Mouse (Mus musculus): ENCODE data around the gene Krt86. TPM values are rescaled to one million over a fixed set of nuclear protein-coding genes. Genes with fewer than 3 reads are reported as not detected.

The Krt86 gene
- not detected in 2 replicates for polyA plus RNA-seq (2015; fragmentation: Nextera tagmentation; extraction: Ambion mirVana)

DNA sequence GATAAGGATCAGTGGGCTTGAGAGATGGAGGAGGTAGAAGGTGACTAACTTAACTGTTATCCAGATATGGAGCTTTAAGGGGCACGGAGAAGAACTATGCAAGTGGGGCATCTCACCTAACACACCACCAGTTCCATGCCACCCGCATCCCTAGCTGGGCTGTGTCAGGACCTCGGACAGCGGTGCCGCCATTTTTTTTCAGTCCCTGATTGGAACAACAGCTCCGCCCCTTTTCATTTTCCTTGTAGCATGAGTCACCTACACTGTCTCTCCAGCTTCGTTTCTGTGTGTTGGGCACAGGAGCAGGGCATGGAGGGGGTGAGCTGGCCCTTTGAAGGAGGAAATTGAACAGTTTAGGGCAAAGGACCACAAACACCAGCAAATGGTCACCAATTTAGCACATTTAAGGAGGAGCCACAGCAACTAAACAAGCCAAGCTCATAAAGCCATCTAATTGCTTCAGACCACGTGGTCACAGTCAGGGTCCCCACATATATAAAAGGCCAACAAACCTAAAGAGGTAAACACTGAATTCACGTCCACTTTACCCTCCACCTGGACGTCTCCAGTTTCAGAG, at the start of gene Krt86:
Krt86 (plus strand) TSS at position 527 of the 577 bp plus-strand sequence.
- Histone ChIP-seq H3K4me1 (ENCODE audit: control insufficient read depth, insufficient read depth, low read length) (no peaks in the 10 kb centered on the region), H3K4me2 (ENCODE audit: low read depth, low read length) (no peak within 1 kb of the TSS), H3K4me3 (ENCODE audit: low read length) (no peak within 1 kb of the TSS), H3K27me3 (ENCODE audit: control insufficient read depth, insufficient read depth, low read length) (peaks cover 1% of the 10 kb centered on the region; the same call in 1 of the 2 replicates), H3K36me3 (ENCODE audit: control insufficient read depth, insufficient read depth) (no peaks in the 10 kb centered on the region), H3K27ac (ENCODE audit: low read length) (no peak within 1 kb of the TSS), H3K9ac (ENCODE audit: low read length) (no peak within 1 kb of the TSS), H3K9me3 (replicated peaks; ENCODE audit: control insufficient read depth, low read length) (no peaks in the 10 kb centered on the region)
- WGBS, result 21% methylated on average over 10 of the region's 10 CpGs
- no peak for ATAC-seq (replicated peaks; ENCODE audit: extremely low read depth, insufficient read depth, low FRiP score)

DNA sequence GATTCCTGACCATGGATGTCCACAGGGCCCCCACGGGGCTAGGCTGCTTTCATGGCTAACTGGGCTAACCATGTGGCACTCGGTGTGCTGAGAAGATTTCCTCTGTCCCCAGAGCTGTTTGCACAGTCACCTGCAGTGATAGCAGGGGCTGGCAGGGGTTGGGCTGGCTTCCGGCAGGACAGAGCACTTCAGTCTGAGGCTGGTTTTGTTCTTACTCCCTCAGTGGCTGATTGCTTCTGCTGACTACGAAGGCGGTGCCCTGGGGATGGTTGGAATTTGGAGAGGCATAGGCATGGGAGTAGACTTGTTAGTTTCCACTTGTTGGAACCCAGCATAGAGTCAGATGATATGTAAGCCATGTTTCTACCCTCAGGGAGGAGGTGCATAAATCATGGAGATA, 48.4 kb upstream of the Krt86 start:
- no peak overlapping the region for H3K9ac ChIP-seq (ENCODE audit: low read length)
- 20% methylated on average over 5 of the region's 5 CpGs for WGBS
- ATAC-seq (replicated peaks; ENCODE audit: extremely low read depth, insufficient read depth, low FRiP score), result no peak
- no peaks in the 10 kb centered on the region for H3K9me3 ChIP-seq (replicated peaks; ENCODE audit: control insufficient read depth, low read length)
- no peak overlapping the region for H3K4me3 ChIP-seq (ENCODE audit: low read length)
- no peaks in the 10 kb centered on the region for H3K27me3 ChIP-seq (ENCODE audit: control insufficient read depth, insufficient read depth, low read length)
- no peak overlapping the region for H3K27ac ChIP-seq (ENCODE audit: low read length)
- H3K36me3 ChIP-seq (ENCODE audit: control insufficient read depth, insufficient read depth), result no peaks in the 10 kb centered on the region
- no peaks in the 10 kb centered on the region for H3K4me1 ChIP-seq (ENCODE audit: control insufficient read depth, insufficient read depth, low read length)
- H3K4me2 ChIP-seq (ENCODE audit: low read depth, low read length), result no peak overlapping the region

DNA sequence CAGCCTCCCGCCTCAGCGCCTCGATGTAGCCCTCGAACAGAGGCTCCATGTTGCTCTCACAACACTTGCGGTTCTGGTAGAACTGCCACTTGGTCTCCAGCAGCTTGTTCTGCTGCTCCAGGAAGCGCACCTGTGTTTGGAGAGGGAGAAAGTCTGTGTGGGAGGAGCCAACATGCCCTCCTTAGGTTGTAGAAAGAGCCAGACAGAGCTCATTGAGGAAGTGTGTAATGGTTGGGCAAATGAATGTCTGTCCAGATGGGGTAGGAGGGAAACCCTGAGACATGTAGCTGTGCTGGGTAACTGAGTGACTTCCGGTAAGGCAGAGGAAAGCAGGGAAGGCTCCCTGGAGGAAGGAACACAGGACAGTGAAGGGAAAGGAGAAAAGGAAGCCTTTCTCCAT, 36.7 kb upstream of the Krt86 start:
- no peak overlapping the region for H3K4me3 ChIP-seq (ENCODE audit: low read length)
- peaks cover 30% of the 10 kb centered on the region for H3K27me3 ChIP-seq (ENCODE audit: control insufficient read depth, insufficient read depth, low read length)
- WGBS, result 74% methylated on average over 7 of the region's 7 CpGs
- ATAC-seq (replicated peaks; ENCODE audit: extremely low read depth, insufficient read depth, low FRiP score), result no peak
- H3K4me1 ChIP-seq (ENCODE audit: control insufficient read depth, insufficient read depth, low read length), result no peaks in the 10 kb centered on the region
- no peak overlapping the region for H3K9ac ChIP-seq (ENCODE audit: low read length)
- H3K9me3 ChIP-seq (replicated peaks; ENCODE audit: control insufficient read depth, low read length), result no peaks in the 10 kb centered on the region
- no peaks in the 10 kb centered on the region for H3K36me3 ChIP-seq (ENCODE audit: control insufficient read depth, insufficient read depth)
- H3K4me2 ChIP-seq (ENCODE audit: low read depth, low read length), result no peak overlapping the region
- no peak overlapping the region for H3K27ac ChIP-seq (ENCODE audit: low read length)

DNA sequence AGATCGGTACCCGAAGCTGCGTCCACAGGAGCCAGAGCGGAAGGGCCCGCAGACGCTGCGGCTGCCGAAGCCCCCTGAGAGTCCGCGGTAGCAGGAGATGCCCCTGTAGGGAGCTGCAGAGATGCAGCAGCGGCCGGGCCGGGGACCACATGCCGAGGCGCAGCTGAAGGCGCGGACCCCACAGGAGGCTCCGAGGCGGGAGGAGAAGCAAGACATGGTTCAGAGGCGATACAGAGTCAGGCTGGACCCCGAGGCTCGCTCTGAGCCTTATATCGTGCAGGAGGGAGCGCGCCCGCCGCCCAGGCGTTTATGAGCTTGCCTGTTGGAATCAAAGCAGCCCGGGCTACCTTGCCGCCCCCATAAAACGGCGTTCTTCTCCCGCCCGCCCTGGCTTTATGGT, 34.7 kb upstream of the Krt86 start, which contains the start of gene Krt87:
Krt87 (minus strand) TSS at position 250 of the 400 bp plus-strand sequence.
- 5% methylated on average over 34 of the region's 34 CpGs for WGBS
- no peak within 1 kb of the TSS for H3K27ac ChIP-seq (ENCODE audit: low read length)

DNA sequence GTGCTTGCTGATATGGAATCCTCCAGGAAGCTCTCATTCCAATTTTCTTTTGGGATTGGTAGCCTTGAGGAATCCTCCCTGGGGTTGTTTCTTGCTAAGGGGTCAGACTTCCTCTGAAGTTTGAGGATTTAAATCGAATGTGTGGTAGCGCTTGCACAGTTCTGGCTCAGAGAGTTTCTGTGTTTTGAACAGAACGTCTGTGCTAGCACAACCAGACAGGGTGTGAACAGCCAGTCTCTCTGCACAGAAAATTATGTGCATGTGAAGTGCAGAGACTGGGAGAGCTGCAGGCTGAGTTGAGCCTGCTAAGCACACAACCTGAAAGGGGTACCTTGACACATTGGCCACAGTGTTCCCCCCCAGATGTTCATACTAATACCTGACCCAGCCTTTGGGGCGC, 32.4 kb upstream of the Krt86 start:
- H3K4me2 ChIP-seq (ENCODE audit: low read depth, low read length), result no peak overlapping the region
- no peak overlapping the region for H3K27ac ChIP-seq (ENCODE audit: low read length)
- peaks cover 30% of the 10 kb centered on the region for H3K27me3 ChIP-seq (ENCODE audit: control insufficient read depth, insufficient read depth, low read length)
- H3K4me1 ChIP-seq (ENCODE audit: control insufficient read depth, insufficient read depth, low read length), result no peaks in the 10 kb centered on the region
- 68% methylated on average over 4 of the region's 4 CpGs for WGBS
- ATAC-seq (replicated peaks; ENCODE audit: extremely low read depth, insufficient read depth, low FRiP score), result no peak
- no peaks in the 10 kb centered on the region for H3K36me3 ChIP-seq (ENCODE audit: control insufficient read depth, insufficient read depth)
- H3K9me3 ChIP-seq (replicated peaks; ENCODE audit: control insufficient read depth, low read length), result no peaks in the 10 kb centered on the region
- H3K9ac ChIP-seq (ENCODE audit: low read length), result no peak overlapping the region
- H3K4me3 ChIP-seq (ENCODE audit: low read length), result no peak overlapping the region

More for the DNA sequence above, 34.7 kb upstream of the Krt86 start, which contains the start of gene Krt87:
- Histone ChIP-seq H3K4me3 (ENCODE audit: low read length) (0 out of 2 replicates have a peak within 1 kb of the TSS, but pooled peaks have one; percentile 9), H3K9me3 (replicated peaks; ENCODE audit: control insufficient read depth, low read length) (no peaks in the 10 kb centered on the region), H3K9ac (ENCODE audit: low read length) (no peak within 1 kb of the TSS), H3K4me1 (ENCODE audit: control insufficient read depth, insufficient read depth, low read length) (no peaks in the 10 kb centered on the region), H3K4me2 (ENCODE audit: low read depth, low read length) (peak within 1 kb of the TSS; percentile 32; the same call in 1 of the 2 replicates), H3K27me3 (ENCODE audit: control insufficient read depth, insufficient read depth, low read length) (peaks cover 30% of the 10 kb centered on the region), H3K36me3 (ENCODE audit: control insufficient read depth, insufficient read depth) (no peaks in the 10 kb centered on the region)
- no peak for ATAC-seq (replicated peaks; ENCODE audit: extremely low read depth, insufficient read depth, low FRiP score)

DNA sequence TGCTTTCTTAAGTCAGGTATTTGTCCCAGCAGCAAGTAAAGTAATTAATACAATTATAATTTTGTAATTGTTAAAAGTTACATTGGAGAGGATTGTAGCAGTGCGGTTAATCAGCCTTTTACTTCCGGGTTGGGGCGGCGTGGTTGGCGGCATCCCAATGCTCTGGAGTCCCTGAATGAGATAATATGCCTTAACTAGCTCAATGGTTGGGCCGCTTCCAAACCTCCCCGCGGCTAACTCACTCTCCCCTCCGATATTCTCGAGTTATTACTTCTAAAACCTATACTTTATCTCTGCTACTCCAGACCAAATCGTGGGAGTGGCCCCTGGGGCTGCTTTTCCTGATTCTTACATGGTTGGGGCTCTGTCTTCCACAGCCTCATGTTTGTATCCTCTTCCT, 26.7 kb upstream of the Krt86 start:
- 36% methylated on average over 11 of the region's 11 CpGs for WGBS
- peak overlapping the region; percentile 6; the same call in 1 of the 2 replicates for H3K4me2 ChIP-seq (ENCODE audit: low read depth, low read length)

DNA sequence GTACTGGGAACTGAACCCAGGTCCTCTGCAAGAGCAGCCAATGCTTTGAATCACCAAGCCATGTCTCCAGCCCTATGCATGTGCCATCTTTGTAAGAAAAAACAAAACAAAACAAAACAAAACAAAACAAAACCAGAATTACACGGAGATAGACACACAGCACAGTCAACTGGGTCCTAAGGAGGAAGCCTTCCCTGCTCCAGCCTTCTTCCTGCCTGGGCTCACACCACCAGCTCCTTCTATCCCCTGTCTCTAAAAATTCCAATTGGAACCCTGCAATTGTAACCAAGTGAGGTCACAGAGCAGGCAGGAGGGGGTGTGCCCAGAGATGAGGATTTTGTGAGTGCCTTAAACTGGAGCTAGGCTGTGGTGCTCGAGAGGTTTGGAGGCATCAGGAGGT, 25.8 kb upstream of the Krt86 start, which contains the start of gene Krt88:
Krt88 (plus strand) TSS at position 301 of the 400 bp plus-strand sequence.
- peak within 1 kb of the TSS; percentile 6; the same call in 1 of the 2 replicates for H3K4me2 ChIP-seq (ENCODE audit: low read depth, low read length)
- no peak within 1 kb of the TSS for H3K9ac ChIP-seq (ENCODE audit: low read length)

More for the DNA sequence above, 26.7 kb upstream of the Krt86 start:
- Histone ChIP-seq H3K9me3 (replicated peaks; ENCODE audit: control insufficient read depth, low read length) (no peaks in the 10 kb centered on the region), H3K9ac (ENCODE audit: low read length) (no peak overlapping the region), H3K4me3 (ENCODE audit: low read length) (no peak overlapping the region), H3K4me1 (ENCODE audit: control insufficient read depth, insufficient read depth, low read length) (no peaks in the 10 kb centered on the region), H3K27ac (ENCODE audit: low read length) (no peak overlapping the region), H3K27me3 (ENCODE audit: control insufficient read depth, insufficient read depth, low read length) (no peaks in the 10 kb centered on the region; the same call in 1 of the 2 replicates), H3K36me3 (ENCODE audit: control insufficient read depth, insufficient read depth) (no peaks in the 10 kb centered on the region)
- no peak for ATAC-seq (replicated peaks; ENCODE audit: extremely low read depth, insufficient read depth, low FRiP score)

DNA sequence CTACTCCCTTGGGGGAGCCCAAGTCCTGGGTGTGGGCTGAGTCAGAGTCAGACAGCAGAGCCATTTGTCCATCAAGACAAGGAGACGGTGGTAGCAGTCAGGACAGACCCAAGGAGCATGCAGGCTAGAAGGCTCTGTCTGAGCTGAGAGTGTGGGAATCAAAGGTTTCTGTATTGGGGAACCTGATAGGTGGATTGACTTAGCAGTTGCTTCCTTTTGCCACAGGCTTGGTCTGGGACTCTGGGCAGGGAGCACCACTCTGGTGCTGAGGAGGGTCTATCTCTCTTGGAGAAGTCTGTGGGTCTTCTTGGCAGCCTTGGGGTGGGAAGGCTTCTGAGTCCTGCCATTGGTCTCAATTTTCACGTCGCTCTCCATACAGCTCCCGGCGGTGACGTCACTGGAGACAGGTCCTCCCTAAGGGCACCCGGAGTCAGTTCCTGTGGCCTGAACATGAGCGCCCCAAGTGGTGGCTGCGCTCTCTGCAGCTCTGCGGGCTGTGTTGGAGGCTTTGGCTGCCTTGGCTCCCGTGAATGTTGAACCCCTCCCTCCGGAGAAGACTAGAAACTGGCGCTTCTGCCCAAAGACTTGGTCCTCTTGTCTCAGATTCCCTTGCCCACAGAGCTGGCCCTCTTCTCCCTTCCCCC, 20.1 kb upstream of the Krt86 start:
- Histone ChIP-seq H3K9me3 (replicated peaks; ENCODE audit: control insufficient read depth, low read length) (no peaks in the 10 kb centered on the region; the same call in 1 of the 2 replicates), H3K9ac (ENCODE audit: low read length) (no peak overlapping the region), H3K27me3 (ENCODE audit: control insufficient read depth, insufficient read depth, low read length) (no peaks in the 10 kb centered on the region), H3K4me1 (ENCODE audit: control insufficient read depth, insufficient read depth, low read length) (no peaks in the 10 kb centered on the region), H3K4me3 (ENCODE audit: low read length) (no peak overlapping the region), H3K27ac (ENCODE audit: low read length) (no peak overlapping the region), H3K36me3 (ENCODE audit: control insufficient read depth, insufficient read depth) (no peaks in the 10 kb centered on the region), H3K4me2 (ENCODE audit: low read depth, low read length) (peak overlapping the region; percentile 38)
- ATAC-seq (replicated peaks; ENCODE audit: extremely low read depth, insufficient read depth, low FRiP score), result peak; percentile 70; the same call in 1 of the 2 replicates
- WGBS, result 5% methylated on average over 13 of the region's 13 CpGs

More for the DNA sequence above, 25.8 kb upstream of the Krt86 start, which contains the start of gene Krt88:
- no peaks in the 10 kb centered on the region; the same call in 1 of the 2 replicates for H3K27me3 ChIP-seq (ENCODE audit: control insufficient read depth, insufficient read depth, low read length)
- no peak for ATAC-seq (replicated peaks; ENCODE audit: extremely low read depth, insufficient read depth, low FRiP score)
- H3K4me3 ChIP-seq (ENCODE audit: low read length), result no peak within 1 kb of the TSS
- no peaks in the 10 kb centered on the region for H3K4me1 ChIP-seq (ENCODE audit: control insufficient read depth, insufficient read depth, low read length)
- no peak within 1 kb of the TSS for H3K27ac ChIP-seq (ENCODE audit: low read length)
- no peaks in the 10 kb centered on the region for H3K9me3 ChIP-seq (replicated peaks; ENCODE audit: control insufficient read depth, low read length)
- H3K36me3 ChIP-seq (ENCODE audit: control insufficient read depth, insufficient read depth), result no peaks in the 10 kb centered on the region
- WGBS, result 69% methylated on average over 2 of the region's 2 CpGs

DNA sequence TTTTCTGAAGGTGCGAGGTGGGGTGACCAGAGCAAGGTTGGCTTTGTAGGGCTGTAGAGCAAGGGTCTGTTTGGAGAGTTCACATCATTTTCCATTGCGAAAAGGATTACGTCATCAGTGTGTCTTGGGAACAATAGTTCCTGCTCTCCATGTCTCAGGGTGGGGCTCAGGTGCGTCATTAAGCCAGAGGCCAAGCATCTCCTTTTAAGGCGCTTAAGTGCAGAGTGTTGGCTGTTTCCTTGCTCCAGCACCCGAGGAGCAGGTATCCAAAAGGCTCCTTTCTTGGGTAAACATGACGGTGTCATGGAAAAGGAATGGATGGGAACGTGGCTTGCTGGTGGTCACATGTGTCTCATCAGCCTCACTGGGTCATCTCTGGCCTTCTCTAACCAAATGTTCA, 18.5 kb upstream of the Krt86 start:
- 80% methylated on average over 8 of the region's 8 CpGs for WGBS

More for the DNA sequence above, 18.5 kb upstream of the Krt86 start:
- Histone ChIP-seq H3K27ac (ENCODE audit: low read length) (no peak overlapping the region), H3K9ac (ENCODE audit: low read length) (no peak overlapping the region), H3K4me1 (ENCODE audit: control insufficient read depth, insufficient read depth, low read length) (no peaks in the 10 kb centered on the region), H3K4me2 (ENCODE audit: low read depth, low read length) (no peak overlapping the region), H3K36me3 (ENCODE audit: control insufficient read depth, insufficient read depth) (no peaks in the 10 kb centered on the region), H3K4me3 (ENCODE audit: low read length) (no peak overlapping the region), H3K9me3 (replicated peaks; ENCODE audit: control insufficient read depth, low read length) (no peaks in the 10 kb centered on the region; the same call in 1 of the 2 replicates), H3K27me3 (ENCODE audit: control insufficient read depth, insufficient read depth, low read length) (no peaks in the 10 kb centered on the region)
- ATAC-seq (replicated peaks; ENCODE audit: extremely low read depth, insufficient read depth, low FRiP score), result no peak

Measured in heart, embryonic 16.5 days (tissue).